Mouse (Mus musculus) left cerebral cortex, postnatal 10 days (tissue): ENCODE data around the gene March5. TPM values are rescaled to one million over a fixed set of nuclear protein-coding genes. Genes with fewer than 3 reads are reported as not detected.

ENCODE experiments used
- DNase-seq, 2 experiments: peaks; one replicate each; pipeline ENCODE4 v3.0.0; 2021 to 2022; ENCODE audit warnings: low spot score in 2 of 2, mixed read lengths in 1 of 2; ENCODE audit errors: extremely low spot score in 1 of 2
- intact Hi-C: fragments of 180-260 bp; cut with DNase I; formaldehyde crosslinking; loops from one replicate; pipeline ENCODE4 v1.15.1; 2025
- total RNA-seq, 2 experiments: library from RNA; stranded (reverse); gene quantifications; 2 replicates each; pipeline ENCODE4 v1.2.3; 2021

March5 gene
- total RNA-seq, 2 experiments from 2014 or later, result 86.3 to 93.4 TPM

GRCm38 (mm10) chr19:37242707-37243106 lies 35.4 kb downstream of the March5 start:
- intact Hi-C loops, result no loop called here
- no peak for DNase-seq

GRCm38 (mm10) chr19:37246859-37247258 lies 39.5 kb downstream of the March5 start:
- no peak for DNase-seq
- intact Hi-C loops, result no loop called here

DNA sequence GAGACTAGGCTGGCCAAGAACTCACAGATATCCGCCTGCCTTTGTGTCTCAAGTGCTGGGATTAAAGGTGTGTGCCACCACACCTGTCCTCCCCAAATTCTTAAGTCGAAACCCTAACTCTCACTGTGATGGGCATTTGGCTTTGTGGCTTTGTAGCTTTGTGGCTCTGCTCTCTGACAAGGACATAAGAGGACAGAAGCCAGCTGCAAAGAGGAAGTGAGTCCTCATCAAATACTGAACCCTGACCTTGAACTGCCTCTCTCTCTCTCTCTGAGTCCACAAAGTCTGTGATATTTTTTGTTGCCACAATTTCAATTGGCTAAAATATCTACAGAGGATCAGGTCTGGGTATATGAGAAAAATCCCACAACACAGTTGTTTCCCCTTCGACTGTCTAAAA lies 40.9 kb downstream of the March5 start:
- no peak for DNase-seq
- intact Hi-C loops, result no loop called here

GRCm38 (mm10) chr19:37252104-37252503 lies 44.8 kb downstream of the March5 start:
- intact Hi-C loops, result no loop called here
- DNase-seq, result no peak

GRCm38 (mm10) chr19:37255321-37255720 lies 48.0 kb downstream of the March5 start:
- no peak for DNase-seq
- intact Hi-C loops, result no loop called here

DNA sequence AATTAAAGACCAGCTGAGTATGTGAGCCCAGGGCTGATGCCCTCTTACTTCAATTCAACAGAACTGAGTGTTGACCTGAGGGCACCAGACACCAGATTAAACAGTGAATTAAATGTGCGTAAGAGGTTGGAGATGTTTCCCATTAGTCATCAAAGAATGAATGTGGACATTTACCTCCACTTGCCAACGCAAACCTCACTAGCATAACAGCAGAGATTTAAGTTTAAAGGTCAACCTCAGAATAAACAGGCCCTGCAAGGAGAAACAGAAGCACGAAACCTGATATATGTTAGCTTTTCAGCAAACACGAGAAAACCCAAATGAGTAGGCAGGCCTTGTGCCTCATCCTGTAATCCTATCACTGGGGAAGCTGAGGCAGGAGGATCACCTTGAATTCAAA lies 55.0 kb downstream of the March5 start:
- DNase-seq, result no peak
- intact Hi-C loops, result no loop called here

DNA sequence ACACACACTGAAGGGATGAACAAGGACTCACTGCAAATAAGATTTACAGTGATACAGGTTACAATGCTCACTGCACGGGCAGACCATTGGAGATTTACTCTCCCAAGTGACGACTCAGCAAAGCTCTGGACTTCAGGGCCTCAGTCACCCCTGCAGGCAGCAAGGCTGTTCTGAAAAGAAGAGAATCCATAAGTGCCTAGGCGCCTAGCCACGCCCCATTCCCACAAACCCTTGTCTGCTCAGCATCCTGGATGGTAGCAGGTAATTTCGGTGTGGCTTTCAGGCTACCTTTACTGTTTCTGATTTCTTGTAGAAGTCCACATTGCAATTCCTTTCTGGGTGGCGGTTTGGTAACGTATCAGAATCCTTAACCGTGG lies 56.2 kb downstream of the March5 start:
- intact Hi-C loops, result no loop called here
- DNase-seq, result no peak

DNA sequence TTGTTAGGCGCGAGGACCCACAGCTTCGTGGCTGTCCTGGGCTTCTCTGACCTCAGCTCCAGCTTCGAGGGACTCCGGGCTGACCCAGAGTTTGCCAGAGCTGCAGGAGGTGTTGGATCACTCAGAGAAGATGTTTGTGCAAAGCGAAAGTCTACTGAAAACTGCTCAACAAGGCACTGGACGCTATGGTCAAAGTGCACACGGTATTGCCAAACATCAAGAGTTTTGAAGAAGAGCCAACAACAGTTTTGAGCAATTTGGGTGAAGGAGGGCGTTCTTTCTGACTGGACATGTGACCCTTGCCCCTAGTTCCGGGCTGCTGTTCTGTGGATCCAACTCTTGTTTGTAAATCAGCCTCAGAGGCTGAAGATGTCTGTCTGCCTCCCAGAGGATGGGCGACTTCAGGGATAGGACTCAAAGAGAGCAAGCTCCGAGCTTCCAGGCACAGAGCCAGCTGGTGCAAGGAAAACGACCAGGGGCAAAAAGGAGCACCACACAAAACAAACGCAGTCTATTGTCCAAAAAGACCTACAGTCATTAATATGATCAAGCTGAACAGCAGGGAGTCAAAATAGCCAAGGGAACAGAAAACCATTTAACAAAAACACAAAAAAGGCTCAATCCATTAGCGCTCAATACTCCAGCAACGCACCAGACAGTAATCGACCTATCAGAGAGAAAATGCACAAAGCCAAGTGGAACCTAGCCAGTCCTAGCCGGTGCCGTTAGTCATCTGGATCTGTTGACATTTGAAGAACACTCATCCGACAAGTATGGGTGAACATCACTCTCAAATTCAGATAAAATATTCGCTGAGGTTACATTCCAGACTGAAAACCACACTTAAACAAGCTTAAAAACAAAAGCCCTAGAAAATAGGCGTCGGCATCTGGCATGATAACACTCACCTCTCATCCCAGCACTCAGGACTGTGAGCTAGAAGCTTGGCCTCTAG lies 56.9 kb downstream of the March5 start:
- DNase-seq, result peak in 1 of 2 experiments; percentile 30
- intact Hi-C loops, result loop anchor here (2.0 kb wide), 1 partner anchor 213 kb away; no protein-coding TSS in a partner anchor

DNA sequence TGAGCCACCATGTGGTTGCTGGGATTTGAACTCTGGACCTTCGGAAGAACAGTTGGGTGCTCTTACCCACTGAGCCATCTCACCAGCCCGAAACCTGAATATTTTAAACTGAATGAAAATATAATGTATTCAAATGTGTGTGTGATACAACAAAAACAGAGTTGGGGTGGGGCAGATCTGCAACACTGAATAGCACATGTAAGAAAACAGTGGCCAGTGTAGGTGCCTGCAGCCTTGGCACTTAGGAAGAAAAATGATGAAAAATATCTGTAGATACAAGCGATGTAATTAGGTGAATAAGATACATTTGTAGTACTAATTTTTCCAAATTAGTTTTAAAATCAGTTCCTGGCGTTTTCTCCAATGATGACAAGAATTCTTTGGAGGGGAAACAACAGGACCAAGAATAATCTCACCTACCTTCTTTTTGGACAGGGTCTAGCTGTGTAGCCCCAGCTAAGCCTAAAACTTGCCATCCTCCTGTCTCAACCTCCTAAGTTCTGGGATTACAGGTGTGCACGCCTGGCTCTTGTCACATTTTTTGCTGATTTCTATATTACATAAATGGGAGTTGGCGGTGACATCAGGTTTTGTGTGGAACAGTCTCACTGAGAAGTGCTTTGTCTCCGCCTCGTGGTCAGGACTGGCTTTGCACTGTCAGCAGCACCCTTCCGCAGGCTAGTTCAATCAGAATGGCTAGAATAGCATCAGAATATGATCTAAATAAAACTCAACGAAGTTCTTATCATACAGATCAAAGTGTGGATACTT lies 58.2 kb downstream of the March5 start:
- DNase-seq, result peak; percentile 90 to 93
- intact Hi-C loops, result loop anchor here (2.0 to 5.0 kb wide), 2 partner anchors 215 to 338 kb away; partner anchors contain the start of gene Btaf1

DNA sequence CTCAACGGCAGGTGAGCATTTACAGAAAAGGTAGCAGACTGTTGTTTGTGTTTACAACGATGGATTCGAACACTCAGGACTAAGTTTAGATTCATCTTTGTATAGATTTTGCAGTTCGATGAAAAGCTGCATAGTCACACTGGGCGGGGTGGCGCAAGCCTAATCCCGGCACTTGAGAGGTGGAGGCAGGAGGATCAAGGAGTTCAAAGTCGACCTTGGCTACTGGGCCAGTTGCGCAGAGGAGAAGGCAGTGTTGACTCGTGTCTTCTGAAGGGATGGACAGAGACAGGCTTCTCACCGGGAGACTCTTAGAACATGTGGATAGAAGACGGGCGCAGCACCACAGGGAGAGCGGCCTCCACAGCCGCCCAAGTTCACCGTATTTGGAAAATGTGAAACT lies 61.8 kb downstream of the March5 start:
- intact Hi-C loops, result loop anchor here (5.0 kb wide), 1 partner anchor 342 kb away; the partner anchor contains the start of gene Btaf1

More for the DNA sequence above, 61.8 kb downstream of the March5 start:
- no peak for DNase-seq

Other genes with a start within 250 kb of the March5 start
- gene Cpeb3, start 1.1 kb downstream of the March5 start, total RNA-seq, result 10 to 100 TPM; 55.2 to 55.9 TPM
- 10 to 100 TPM; 59.3 to 89.4 TPM for gene Ide, start 130.3 kb downstream of the March5 start, total RNA-seq
- gene Kif11, start 168.9 kb downstream of the March5 start, total RNA-seq, result 1 to 10 TPM; 3.2 to 3.3 TPM
- 1 to 10 TPM; 2.8 to 3.4 TPM for gene Hhex, start 227.3 kb downstream of the March5 start, total RNA-seq